Mouse (Mus musculus): Measurements from ENCODE around the gene Uox.

DNA sequence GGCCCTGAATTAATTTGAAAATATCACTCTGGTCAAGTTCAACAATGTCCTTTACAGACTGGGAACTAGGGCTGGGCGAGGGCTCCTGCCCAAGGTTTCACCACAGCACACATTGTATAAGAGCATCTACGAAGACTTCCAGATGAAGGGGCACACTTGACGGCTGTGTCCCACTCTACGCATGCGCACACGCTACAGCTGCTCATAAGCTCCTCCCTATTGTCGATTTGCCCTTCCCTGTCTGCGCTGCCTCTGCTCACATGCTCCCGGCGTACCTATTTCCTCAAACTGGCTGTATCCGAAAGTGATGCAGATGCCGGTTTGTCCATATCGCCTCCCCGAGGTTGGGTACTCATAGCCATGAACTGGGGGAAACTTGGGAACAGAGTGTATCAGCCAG is 16.4 kb downstream of the Uox start:
- TF ChIP-seq CTCF (IDR thresholded peaks at IDR 0.05; ENCODE audit: control insufficient read depth, insufficient read depth, insufficient replicate concordance, low read depth, low read length) (no peak), POLR2A (IDR thresholded peaks at IDR 0.05; ENCODE audit: control insufficient read depth, low read depth, low read length) (no peak)
